Mouse (Mus musculus) G1E-ER4 (cell line): ENCODE measurements around the gene Hmcn2. TPM values are rescaled to one million over a fixed set of nuclear protein-coding genes. Genes with fewer than 3 reads are reported as not detected.

Experiments
- GATA1 ChIP-seq: IDR thresholded peaks from one replicate; pipeline ENCODE4 v1.8.0; 2012; ENCODE audit warnings: low read length, inconsistent platforms
- polyA plus RNA-seq: library from polyadenylated mRNA; stranded (reverse); fragments of >175 nt; gene quantifications from 2 replicates; pipeline ENCODE4 v1.2.3, GENCODE M21; 2012

Hmcn2 gene
- polyA plus RNA-seq, 1 experiment = not detected

DNA sequence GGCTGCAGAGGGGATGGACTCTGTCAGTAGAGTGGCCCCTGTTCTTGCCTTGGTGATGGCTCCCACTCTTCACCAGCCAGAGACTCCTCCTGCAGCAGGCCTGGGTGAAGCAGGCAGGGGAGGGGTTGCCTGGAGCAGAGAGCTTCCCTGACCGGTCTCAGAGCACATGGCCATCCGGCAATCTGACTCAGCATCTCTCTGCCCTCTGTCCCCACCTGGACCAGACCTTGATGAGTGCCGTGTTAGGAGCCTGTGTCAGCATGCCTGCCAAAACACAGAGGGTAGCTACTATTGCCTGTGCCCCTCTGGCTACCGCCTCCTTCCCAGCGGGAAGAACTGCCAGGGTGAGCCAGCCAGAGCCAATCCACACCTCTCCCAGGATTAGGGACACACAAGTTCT is 144.2 kb downstream of the Hmcn2 start:
- no peak for TF ChIP-seq GATA1

DNA sequence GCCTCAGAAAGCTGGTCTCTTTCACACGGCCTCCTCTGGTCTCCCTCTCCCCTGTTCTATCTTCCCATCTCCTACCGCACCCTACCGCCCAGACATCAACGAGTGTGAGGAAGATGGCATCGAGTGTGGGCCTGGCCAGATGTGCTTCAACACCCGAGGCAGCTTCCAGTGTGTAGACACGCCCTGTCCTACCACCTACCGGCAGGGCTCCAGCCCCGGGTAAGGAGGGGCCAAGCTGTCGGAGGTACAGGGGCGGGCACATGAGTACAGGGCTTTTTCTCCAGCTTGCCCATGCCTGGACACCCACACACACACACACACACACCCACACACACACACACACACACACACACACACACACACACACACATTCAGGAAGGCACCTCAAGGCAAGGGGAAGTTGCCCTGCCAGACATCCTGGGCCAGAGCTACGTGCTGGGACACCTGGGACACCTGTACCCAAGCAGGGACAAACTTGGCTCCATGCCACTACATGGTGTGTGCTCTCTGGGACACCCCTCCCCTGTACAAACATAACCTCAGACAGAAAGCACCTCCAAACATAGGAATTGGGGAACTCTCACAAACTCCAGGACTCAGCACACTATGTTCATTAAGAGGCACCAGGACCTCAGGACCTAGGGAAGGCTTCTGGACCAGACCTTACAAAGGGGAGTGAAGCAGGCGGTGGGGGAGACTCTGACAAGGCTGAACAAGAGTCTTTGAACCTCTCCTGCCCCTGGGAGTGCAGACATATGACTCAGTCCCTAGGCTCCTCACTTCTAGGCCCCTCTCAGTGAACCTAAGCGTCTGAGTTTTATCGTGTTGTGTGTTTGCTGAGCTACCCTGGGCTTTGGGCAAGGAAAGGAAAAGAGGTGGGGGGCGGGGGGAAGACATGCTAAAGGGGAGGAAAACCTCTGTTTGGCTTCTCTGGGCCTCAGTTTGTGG is 145.0 kb downstream of the Hmcn2 start:
- no peak for TF ChIP-seq GATA1

DNA sequence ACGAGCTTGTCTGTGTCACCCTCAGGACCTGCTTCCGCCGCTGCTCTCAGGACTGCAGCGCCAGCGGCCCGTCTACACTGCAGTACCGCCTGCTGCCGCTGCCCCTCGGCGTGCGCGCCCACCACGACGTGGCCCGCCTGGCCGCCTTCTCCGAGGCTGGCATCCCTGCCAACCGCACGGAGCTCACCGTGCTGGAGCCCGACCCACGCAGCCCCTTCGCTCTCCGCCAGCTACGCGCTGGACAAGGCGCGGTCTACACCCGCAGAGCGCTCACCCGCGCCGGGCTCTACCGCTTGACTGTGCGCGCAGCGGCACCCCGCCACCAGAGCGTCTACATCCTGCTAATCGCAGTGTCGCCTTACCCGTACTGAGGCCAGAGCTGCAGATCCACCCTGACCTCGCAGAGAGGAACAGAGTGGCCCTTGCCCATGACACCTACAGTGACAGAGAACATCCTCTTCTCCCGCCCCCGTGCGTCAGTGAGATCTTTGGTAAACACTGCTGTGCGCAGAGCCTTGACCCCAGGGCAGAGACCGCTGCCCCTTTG is 145.9 kb downstream of the Hmcn2 start:
- TF ChIP-seq GATA1 = no peak

GRCm38 (mm10) chr2:31460920-31461319 is 146.7 kb downstream of the Hmcn2 start:
- no peak for TF ChIP-seq GATA1

DNA sequence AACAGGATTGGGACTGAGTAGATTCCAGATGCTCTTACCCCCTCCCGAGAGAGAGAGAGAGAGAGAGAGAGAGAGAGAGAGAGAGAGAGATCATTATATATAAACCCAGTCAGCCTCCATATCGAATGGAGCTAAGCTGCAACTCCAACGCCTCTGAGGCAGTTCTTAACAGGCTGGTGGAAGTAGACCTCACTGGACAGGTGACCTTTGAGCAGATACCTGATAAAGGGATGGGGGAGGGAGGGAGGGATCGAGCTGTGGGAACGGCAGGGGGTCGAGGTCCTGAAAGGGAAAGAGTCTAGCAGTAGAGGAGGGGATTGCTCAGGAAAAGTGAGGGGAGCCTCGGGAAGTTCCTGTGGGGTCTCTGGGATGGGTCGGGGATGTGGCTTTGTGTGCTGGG is 147.8 kb downstream of the Hmcn2 start:
- no peak for TF ChIP-seq GATA1

- no peak for TF ChIP-seq GATA1
Observed at GRCm38 (mm10) chr2:31463253-31463652, 149.0 kb downstream of the Hmcn2 start.

GRCm38 (mm10) chr2:31463696-31464528 is 149.7 kb downstream of the Hmcn2 start:
- no peak for TF ChIP-seq GATA1

DNA sequence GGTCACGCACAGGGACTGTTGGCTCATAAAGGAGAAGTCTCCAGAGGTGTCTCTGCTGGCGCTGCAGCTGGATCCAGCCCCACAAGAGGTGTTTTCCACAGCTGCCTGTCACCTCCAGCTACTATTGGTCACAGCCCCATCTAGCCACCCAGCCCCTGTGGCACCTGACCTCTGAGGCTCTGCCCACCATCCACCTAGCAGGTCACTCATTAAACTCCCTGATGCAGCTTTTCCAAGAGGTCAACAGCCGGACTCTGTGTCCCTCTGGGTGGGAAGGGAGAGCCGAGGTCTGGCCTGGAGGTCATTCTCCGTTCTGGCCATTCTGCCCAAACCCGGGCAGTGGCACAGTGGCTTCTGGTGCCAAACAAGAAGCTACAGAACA is 150.3 kb downstream of the Hmcn2 start:
- no peak for TF ChIP-seq GATA1

- no peak for TF ChIP-seq GATA1
Observed at GRCm38 (mm10) chr2:31467457-31467856, 153.2 kb downstream of the Hmcn2 start.

DNA sequence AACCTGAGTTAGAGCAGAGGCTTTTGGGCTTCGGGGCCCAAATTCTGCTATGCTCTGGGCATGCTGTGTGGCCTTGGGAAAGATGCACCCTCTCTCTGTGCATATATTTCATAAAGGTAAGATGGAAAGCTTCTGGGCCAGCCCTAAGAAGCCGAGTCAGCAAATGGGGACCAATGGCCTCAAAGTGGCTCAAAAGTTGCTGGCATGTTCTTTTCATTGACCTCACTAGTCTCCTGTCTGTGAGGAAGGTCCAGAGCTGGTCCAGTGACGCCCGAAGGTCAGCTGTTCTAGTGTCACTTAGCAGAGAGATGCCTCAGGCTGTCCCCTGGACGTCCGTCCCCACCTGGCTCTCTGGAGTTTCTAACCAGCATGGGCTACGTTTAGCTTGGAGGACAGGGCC is 154.6 kb downstream of the Hmcn2 start:
- TF ChIP-seq GATA1 = no peak

DNA sequence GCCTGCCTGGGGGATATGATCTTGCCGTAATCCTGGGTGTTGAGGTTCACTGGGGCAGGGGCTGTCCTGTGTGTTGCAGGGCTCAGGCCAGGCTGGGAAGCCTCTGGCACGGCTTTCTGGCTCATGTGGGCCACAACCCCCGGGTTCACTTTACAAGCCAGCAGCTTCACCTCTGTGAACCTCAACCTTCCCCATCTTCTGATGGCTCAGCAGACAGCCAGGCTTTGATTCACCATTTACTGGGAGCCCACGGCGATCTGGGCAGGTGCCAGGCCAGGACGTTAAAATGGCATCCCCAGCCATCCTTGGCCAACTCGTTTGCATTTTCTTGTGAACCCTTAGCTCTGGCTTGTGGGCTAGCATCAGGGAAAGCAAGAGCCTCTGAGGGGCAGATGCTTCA is 155.3 kb downstream of the Hmcn2 start:
- no peak for TF ChIP-seq GATA1

DNA sequence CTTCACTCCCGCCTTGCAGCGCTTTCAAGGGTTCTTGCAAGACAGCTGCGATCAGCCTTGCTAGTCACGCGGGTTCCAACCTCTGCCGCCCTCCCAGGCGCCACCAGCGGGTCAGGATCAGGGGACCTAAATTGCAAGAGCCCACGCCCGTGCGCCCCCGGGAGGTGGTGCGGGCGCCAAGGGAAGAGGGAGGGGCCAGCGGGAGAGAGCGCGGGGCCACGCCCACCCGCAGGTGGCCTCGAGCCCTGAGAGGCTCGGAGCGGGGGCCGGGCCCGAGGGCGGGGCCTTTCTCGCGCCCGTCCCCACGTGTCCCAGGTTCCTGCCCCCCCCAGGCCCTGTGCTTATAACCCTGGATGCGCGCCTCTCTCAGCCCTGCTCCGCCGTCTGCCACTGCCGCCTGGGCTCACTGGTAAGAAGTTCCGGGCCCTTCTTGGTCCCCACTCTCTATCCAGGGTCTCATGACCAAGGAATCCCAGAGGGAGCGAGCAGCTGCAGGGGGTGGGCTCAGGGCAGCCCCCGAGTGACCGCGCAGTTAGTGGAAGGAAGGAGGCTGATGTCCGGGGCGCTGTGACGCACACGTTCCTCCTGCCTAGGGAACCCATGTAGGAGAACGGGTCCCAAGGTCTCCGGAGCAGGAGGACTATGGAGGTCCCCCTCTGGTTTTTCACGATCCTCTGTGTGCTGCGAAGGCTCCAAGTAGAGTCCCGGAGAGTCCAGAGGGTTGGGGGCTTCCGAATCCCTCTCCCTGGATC is 155.9 kb downstream of the Hmcn2 start, which contains the start of gene Ass1:
Gene Ass1 (plus strand): TSS at position 277 of the 752 bp plus-strand sequence.
- TF ChIP-seq GATA1 = no peak

DNA sequence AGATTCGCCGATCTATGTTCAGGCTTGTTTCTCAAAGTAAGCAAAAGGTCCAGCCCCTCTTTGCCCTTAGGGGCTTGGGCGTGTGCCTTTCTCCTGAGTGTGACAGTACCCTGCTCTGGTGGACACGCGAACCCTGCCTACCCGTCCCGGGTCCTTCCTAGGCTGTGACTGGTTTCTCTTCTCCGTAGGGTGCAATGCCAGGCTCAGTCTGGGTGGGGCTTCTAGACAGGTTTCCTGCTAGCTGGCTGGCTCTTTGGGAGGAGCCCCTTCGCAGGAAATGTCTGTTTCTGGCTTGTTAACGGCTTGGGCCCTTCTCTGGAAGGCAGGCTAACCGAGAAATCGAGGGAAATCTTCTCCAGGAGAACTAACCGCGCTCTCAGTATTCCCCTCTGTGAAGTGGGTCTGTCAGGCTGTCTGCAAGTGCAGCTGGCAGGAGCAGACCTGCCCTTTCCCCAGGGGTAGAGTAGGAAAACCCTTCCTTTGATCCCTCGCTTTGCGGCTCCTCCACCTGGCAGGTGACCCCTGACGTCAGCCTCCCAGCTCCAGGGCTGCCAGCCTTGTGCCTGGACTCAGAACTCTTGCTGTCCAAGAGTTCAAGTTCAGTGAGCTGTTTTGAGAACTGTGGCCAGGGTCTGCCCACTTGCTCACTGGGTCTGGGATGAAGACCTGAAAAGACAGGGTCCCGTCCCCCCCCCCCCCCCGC is 156.6 kb downstream of the Hmcn2 start:
- TF ChIP-seq GATA1 = no peak

DNA sequence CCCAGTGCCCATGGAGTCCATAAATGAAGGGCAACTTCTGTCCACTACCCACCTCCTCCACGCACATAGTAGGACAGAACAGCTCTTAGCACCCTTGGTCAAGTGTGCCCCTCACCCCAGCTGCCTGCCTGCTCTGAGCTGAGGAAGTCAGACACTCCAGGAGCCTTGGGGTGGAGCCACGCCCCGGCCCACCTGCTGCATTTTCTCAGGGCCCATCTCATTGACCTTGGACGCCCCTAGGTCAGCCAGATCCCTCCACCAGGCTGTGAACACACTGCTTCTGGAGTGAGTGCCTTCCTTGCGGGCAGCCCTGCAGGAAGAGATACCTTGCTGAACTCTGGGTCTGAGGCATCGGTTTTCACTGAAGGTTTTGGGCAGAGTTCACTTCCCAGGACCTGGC is 157.4 kb downstream of the Hmcn2 start:
- no peak for TF ChIP-seq GATA1
